Mouse (Mus musculus) layer of hippocampus, adult 18-20 months (tissue): ENCODE measurements around the gene Prr29. TPM values are rescaled to one million over a fixed set of nuclear protein-coding genes. Genes with fewer than 3 reads are reported as not detected.
"Not testable (repeated sequence)": the region's sequence is repeated elsewhere in the genome, so short reads cannot be mapped to it uniquely, and the experiment has no call there.

ENCODE experiments used
- DNase-seq, 2 experiments: peaks; one replicate each; pipeline ENCODE4 v3.0.0; 2022; ENCODE audit warnings: low spot score in 2 of 2
- long read RNA-seq: library from polyadenylated mRNA; stranded (forward); transcript quantifications from one replicate; pipeline ENCODE4 v2.0.0, GENCODE M21; 2021
- total RNA-seq, 2 experiments: library from RNA; stranded (reverse); gene quantifications; 2 replicates each; pipeline ENCODE4 v1.2.3; 2021

The Prr29 gene
- not detected for total RNA-seq
- long read RNA-seq = 0 reads

- DNase-seq = no peak
These were observed at the start of gene Prr29 for GRCm38 (mm10) chr11:106365366-106365765. Gene Prr29 (plus strand): TSS chr11:106365472.

GRCm38 (mm10) chr11:106316416-106316815 lies 48.9 kb upstream of the Prr29 start:
- DNase-seq = no peak

- DNase-seq = no peak
These were observed 47.5 kb upstream of the Prr29 start for GRCm38 (mm10) chr11:106317801-106318200.

GRCm38 (mm10) chr11:106318406-106319366 lies 46.6 kb upstream of the Prr29 start:
- DNase-seq = no peak

- DNase-seq = no peak
These were observed 40.4 kb upstream of the Prr29 start for GRCm38 (mm10) chr11:106324858-106325257.

DNA sequence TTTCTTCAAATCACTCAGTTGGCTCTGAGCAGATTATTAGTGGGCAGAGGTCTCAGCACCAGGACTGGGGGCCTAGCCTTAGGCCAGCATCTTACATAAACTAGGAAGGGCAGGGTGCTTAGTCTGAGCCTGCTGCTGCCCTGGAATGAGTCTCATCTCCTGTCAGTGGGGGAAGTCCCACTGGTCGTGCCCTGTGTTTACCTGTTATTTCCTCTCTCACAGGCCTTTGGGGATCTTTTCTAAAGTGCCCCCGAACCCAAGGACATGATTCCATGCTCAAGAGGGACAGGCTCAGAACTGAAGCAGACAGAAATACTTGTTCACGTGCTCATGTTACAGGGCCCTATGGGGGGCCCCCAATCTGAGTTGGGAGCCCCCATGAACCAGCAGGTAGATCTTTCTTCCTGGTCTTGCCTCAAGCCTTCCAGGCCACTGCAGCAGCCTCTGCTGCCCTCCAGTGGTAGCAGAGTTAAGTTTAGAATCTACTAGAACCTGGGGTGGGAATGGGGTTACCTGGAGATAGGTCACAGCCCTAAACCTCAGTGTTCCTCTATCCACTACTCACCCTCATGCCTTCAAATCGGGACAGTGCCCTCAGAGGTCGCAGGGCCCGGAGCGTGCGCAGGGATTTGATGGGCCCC lies 39.6 kb upstream of the Prr29 start:
- DNase-seq = peak; percentile 30 to 69

- no peak for DNase-seq
These were observed 38.8 kb upstream of the Prr29 start for GRCm38 (mm10) chr11:106326475-106326874.

DNA sequence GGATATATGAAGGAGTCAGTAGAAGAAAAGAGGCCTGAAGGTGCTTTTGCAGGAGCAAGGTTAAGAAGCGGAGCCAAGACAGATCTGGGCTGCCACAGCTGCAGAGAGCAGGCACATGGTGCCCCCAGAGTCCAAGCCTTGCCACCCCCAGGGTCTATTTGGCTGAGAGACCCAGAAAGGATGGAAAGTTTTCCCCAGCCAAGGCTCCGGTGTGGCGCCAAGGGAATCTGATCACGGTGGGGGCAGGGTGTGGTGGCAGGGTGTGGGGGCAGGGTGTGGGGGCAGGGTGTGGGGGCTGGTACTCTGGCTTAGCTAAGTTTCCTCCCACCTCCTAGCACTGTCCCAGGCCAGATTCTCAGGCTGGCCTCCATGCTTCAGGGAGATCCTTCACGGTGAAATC lies 36.8 kb upstream of the Prr29 start:
- DNase-seq = no peak

DNA sequence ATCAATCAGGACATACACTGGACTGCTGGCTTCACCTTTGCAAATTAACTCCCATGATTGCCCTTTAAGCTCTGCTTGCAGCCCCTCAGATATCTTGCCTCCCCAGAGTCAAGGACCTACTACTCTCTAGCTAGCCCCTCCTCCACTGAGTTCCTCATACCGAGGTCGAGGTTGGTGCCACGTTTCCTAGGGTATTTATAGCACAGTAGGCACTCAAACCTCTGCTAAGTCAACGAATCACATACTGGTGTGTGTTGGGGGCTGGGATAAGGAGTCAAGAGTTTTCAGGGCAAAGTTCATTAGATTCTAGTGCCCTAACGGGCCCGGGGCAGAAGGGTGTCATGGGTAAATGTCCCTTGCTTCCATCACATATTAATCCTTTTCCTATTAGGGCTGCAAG lies 36.1 kb upstream of the Prr29 start:
- no peak for DNase-seq

DNA sequence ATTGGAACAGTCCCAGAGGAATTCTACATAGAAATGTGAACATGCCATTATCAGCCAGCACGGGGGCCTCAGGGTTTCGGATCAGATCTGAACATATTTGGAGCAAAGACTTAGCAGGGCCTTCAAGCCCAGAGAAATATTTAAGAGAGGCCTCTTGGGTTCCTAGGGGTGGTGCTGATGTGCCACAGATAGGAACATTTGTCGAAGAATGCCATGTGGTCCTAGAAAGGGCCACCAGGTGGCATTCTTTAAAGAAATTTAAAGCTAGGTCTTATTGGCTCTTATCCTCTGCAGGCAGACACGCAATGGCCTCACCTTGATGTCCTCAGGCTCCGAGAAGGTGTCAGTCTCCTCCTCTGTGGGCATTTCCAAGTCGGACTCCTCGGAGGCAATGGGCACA lies 35.6 kb upstream of the Prr29 start:
- peak in 1 of 2 experiments; percentile 46 for DNase-seq

- no peak for DNase-seq
These were observed 32.8 kb upstream of the Prr29 start for GRCm38 (mm10) chr11:106332458-106332857.

GRCm38 (mm10) chr11:106334066-106334465 lies 31.2 kb upstream of the Prr29 start:
- DNase-seq = no peak

- no peak for DNase-seq
These were observed 27.2 kb upstream of the Prr29 start for GRCm38 (mm10) chr11:106338029-106338428.

DNA sequence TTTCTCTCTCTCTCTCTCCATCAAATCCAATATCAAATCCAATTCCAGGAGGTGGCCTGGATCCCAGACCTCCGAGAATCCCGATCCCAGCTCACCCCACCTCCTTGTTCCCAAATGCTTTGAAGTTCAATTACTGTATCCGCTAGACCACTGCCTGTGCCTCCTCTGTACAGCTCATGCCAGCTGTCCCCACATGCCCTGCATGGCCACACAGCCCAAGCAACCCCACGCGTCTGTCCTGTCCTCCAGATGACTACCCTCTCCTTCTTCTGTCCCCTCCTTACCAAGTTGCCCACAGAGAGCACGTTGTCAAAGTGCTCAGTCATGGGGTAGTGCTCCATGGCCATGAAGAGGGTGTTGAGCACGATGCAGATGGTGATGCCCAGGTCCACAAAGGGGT lies 26.4 kb upstream of the Prr29 start:
- DNase-seq = no peak

DNA sequence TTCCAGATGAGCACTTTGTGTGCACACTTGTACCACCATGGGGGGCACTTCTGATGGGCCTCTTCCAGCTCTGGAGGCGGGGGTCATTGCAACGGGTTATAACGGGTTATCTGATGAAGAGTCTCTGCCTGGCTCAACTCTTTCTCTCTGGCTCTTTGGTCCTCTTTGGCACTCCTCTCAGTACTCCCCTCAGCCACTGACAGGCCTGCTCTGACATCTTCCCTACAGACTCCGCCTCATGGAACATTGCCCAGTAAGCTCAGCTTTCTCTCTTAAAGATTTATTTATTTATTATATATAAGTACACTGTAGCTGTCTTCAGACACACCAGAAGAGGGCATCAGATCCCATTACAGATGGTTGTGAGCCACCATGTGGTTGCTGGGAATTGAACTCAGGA lies 25.9 kb upstream of the Prr29 start:
- not testable (repeated sequence) for DNase-seq

- DNase-seq = no peak
These were observed 24.2 kb upstream of the Prr29 start for GRCm38 (mm10) chr11:106340990-106341520.

- no peak for DNase-seq
These were observed 20.4 kb upstream of the Prr29 start for GRCm38 (mm10) chr11:106344910-106345309.

- DNase-seq = no peak
These were observed 15.5 kb upstream of the Prr29 start for GRCm38 (mm10) chr11:106349772-106350171.

DNA sequence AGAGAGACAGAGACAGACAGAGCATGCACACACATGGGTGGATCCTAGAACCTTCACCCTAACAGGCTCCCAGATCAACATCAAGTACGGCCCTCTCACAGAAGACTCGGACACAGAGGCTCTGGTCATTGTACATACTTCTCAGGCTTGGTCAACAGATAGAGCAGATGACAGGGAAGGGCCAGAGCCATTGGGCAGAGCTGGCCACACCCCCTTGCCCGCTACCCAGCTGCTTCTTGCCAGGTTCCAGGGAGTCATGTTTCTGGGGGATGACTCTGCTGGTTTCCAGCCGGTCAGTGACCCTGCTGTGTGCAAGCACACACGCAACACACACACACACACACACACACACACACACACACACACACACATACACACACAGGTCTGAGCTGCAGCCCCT lies 14.4 kb upstream of the Prr29 start:
- no peak for DNase-seq

DNA sequence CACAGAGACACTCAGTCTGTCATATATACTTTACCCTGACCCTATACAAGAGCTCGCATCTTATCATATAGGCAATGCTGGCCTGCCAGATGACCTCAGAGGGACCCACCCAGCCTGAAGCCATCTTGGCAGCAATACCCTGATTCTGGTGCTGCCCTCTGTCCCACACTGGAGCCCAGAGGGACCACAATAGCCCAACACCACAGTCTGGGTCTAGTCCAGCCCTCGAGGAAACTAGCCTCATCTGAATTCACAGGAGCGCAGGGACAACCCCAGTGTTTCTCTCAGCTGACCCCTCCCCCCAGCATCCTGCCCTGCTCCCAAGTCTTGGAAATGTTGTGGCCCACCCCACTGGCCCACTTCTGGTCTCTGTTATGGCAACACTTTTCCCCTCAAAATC lies 14.0 kb upstream of the Prr29 start:
- DNase-seq = no peak

GRCm38 (mm10) chr11:106351941-106352340 lies 13.3 kb upstream of the Prr29 start:
- DNase-seq = no peak

- DNase-seq = no peak
These were observed 12.1 kb upstream of the Prr29 start, which contains the start of gene Scn4a for GRCm38 (mm10) chr11:106353188-106353587. Gene Scn4a (minus strand): TSS chr11:106353288.
